Mouse (Mus musculus) urinary bladder, postnatal 25 days (tissue): ENCODE results near the gene Rtn4ip1.
A peak's percentile ranks its signal among the peaks of the same experiment; 100 is the strongest.
"Not testable (repeated sequence)": the region's sequence is repeated elsewhere in the genome, so short reads cannot be mapped to it uniquely, and the experiment has no call there.

Source experiments
- DNase-seq: peaks from one replicate; pipeline ENCODE4 v3.0.0; 2022; ENCODE audit warnings: low spot score

The Rtn4ip1 gene

GRCm38 (mm10) chr10:43928596-43928995, 27.0 kb downstream of the Rtn4ip1 start:
- DNase-seq: no peak

GRCm38 (mm10) chr10:43939136-43939662, 37.6 kb downstream of the Rtn4ip1 start:
- DNase-seq: no peak

- no peak for DNase-seq
These were observed 42.1 kb downstream of the Rtn4ip1 start for GRCm38 (mm10) chr10:43943736-43944135.

GRCm38 (mm10) chr10:43945435-43945834, 43.8 kb downstream of the Rtn4ip1 start:
- no peak for DNase-seq

GRCm38 (mm10) chr10:43953942-43954341, 52.3 kb downstream of the Rtn4ip1 start:
- peak; percentile 42 for DNase-seq

GRCm38 (mm10) chr10:43964943-43965342, 63.3 kb downstream of the Rtn4ip1 start:
- DNase-seq: no peak

GRCm38 (mm10) chr10:43973244-43973643, 71.6 kb downstream of the Rtn4ip1 start:
- no peak for DNase-seq

- DNase-seq: no peak
These were observed 75.7 kb downstream of the Rtn4ip1 start for GRCm38 (mm10) chr10:43977353-43977752.

- DNase-seq: no peak
These were observed 78.5 kb downstream of the Rtn4ip1 start for GRCm38 (mm10) chr10:43980080-43980479.

- DNase-seq: not testable (repeated sequence)
These were observed 79.1 kb downstream of the Rtn4ip1 start for GRCm38 (mm10) chr10:43980742-43981141.

GRCm38 (mm10) chr10:43982470-43982869, 80.9 kb downstream of the Rtn4ip1 start:
- DNase-seq: no peak

- DNase-seq: no peak
These were observed 81.6 kb downstream of the Rtn4ip1 start for GRCm38 (mm10) chr10:43983241-43983640.

- no peak for DNase-seq
These were observed 82.3 kb downstream of the Rtn4ip1 start for GRCm38 (mm10) chr10:43983866-43984265.

GRCm38 (mm10) chr10:43991268-43991667, 89.7 kb downstream of the Rtn4ip1 start:
- DNase-seq: no peak

- no peak for DNase-seq
These were observed 90.9 kb downstream of the Rtn4ip1 start for GRCm38 (mm10) chr10:43992506-43992905.

GRCm38 (mm10) chr10:43993198-43993597, 91.6 kb downstream of the Rtn4ip1 start:
- DNase-seq: no peak

- no peak for DNase-seq
These were observed 94.4 kb downstream of the Rtn4ip1 start for GRCm38 (mm10) chr10:43995858-43996650.

GRCm38 (mm10) chr10:43997276-43997675, 95.7 kb downstream of the Rtn4ip1 start:
- DNase-seq: no peak

GRCm38 (mm10) chr10:43998023-43998422, 96.4 kb downstream of the Rtn4ip1 start:
- no peak for DNase-seq

GRCm38 (mm10) chr10:43998503-43999082, 97.0 kb downstream of the Rtn4ip1 start:
- DNase-seq: no peak

- DNase-seq: no peak
These were observed 98.7 kb downstream of the Rtn4ip1 start for GRCm38 (mm10) chr10:44000156-44000865.
